Mouse (Mus musculus) heart, embryonic 11.5 days (tissue): ENCODE results near the gene Kat5. TPM values are rescaled to one million over a fixed set of nuclear protein-coding genes. Genes with fewer than 3 reads are reported as not detected.

Source experiments
- ATAC-seq: fragments of 200-750 bp; cut with Nextera tagmentation; replicated peaks from 2 replicates; pipeline ENCODE4 v1.8.0; 2017; ENCODE audit warnings: moderate library complexity; ENCODE audit not compliant: insufficient number of reproducible peaks, low FRiP score, low TSS enrichment
- H3K27ac ChIP-seq: fragments of 300-500 bp; sonication (generic); 2 replicates; pipeline ENCODE4 v1.5.1; 2014; ENCODE audit warnings: mild to moderate bottlenecking, low read depth, low read length
- H3K27me3 ChIP-seq: fragments of 300-500 bp; sonication (generic); 2 replicates; pipeline ENCODE4 v1.6.1; 2014; ENCODE audit warnings: mild to moderate bottlenecking, low read length, mixed read lengths; ENCODE audit not compliant: control insufficient read depth, insufficient read depth
- H3K36me3 ChIP-seq: fragments of 300-500 bp; sonication (generic); 2 replicates; pipeline ENCODE4 v1.6.1; 2014; ENCODE audit warnings: mild to moderate bottlenecking, low read length, moderate library complexity, mixed read lengths; ENCODE audit not compliant: control insufficient read depth, insufficient read depth
- H3K4me1 ChIP-seq: fragments of 300-500 bp; sonication (generic); 2 replicates; pipeline ENCODE4 v1.6.1; 2014; ENCODE audit warnings: low read length; ENCODE audit not compliant: control insufficient read depth, insufficient read depth
- H3K4me2 ChIP-seq: fragments of 300-500 bp; sonication (generic); 2 replicates; pipeline ENCODE4 v1.6.1; 2014; ENCODE audit warnings: mild to moderate bottlenecking, moderate library complexity
- H3K4me3 ChIP-seq: fragments of 300-500 bp; sonication (generic); 2 replicates; pipeline ENCODE4 v1.5.1; 2014; ENCODE audit warnings: low read depth, low read length
- H3K9ac ChIP-seq: fragments of 300-500 bp; sonication (generic); 2 replicates; pipeline ENCODE4 v1.6.1; 2014; ENCODE audit warnings: mild to moderate bottlenecking, low read depth, low read length, moderate library complexity
- H3K9me3 ChIP-seq: fragments of 300-500 bp; sonication (generic); replicated peaks from 2 replicates; pipeline ENCODE4 v1.6.1; 2016; ENCODE audit warnings: low read length; ENCODE audit not compliant: control insufficient read depth
- WGBS: fragments of 180-500 bp; shearing (Covaris S2); extraction: QIAGEN DNeasy Blood & Tissue Kit; methylation state at CpG from one replicate; pipeline ENCODE4 v1.1.7; 2014; ENCODE audit not compliant: insufficient replicate concordance; 5-methylcytosine and 5-hydroxymethylcytosine counted together
- polyA plus RNA-seq: library from polyadenylated mRNA; unstranded; fragments of >200 nt; fragmentation: Nextera tagmentation; extraction: Ambion mirVana; gene quantifications from 2 replicates; pipeline ENCODE4 v1.2.1, GENCODE M21; 2014

Gene Kat5
- polyA plus RNA-seq: 20.9 and 23.4 TPM in 2 replicates

DNA sequence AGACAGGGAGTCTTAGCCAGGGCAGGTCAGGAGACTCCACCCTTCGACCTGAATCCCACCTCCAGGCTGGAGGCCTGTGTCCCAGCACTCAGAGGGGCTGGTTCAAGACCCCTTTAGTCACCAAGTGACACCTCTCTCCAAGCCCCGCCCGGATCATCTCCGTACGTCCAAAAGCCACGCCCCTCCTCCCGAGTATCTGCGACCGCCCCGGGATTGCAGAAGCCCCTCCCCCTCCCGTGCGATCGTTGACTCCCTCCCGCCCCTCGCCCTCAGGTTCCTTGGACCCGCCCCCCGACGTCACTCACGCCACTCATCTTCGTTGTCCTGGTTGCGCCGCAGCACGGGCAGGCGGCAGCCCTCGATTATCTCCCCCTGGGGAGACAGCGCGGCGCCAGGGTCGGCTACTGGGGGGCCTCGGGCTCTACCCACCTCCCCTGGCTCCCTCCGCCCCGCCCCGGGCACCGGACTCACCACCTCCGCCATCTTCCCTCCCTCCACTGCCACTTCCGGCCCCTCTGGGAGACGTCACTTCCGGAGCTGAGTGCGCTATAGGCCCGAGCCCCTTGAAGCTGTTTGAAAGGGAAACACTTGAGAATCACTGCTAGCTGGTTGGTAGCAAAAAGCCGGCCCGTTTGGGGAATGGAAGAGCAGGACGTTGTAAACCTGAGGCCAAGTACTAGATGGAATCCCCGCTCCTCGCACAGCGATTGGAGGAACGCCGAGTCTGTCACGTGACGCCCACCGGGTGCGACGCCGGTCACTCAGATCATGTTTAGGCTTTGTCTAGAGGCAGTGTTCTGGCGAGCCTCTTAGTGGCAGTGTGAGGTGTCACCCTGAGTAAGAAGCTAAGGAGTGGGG, at the start of gene Kat5:
Gene Kat5, minus strand, starts transcription at position 691 of the 858 bp plus-strand sequence.
- Histone ChIP-seq H3K4me1 (peaks cover 11% of the 10 kb centered on the region), H3K36me3 (peaks cover 13% of the 10 kb centered on the region), H3K4me3 (peak within 1 kb of the TSS; percentile 69), H3K4me2 (peak within 1 kb of the TSS; percentile 71), H3K9ac (peak within 1 kb of the TSS; percentile 92), H3K27ac (peak within 1 kb of the TSS; percentile 97), H3K9me3 (no peaks in the 10 kb centered on the region), H3K27me3 (no peaks in the 10 kb centered on the region)
- ATAC-seq: peak; percentile 88
- under 1% methylated on average over 51 of the region's 55 CpGs for WGBS

GRCm38 (mm10) chr19:5654720-5655298, 44.8 kb upstream of the Kat5 start:
- 19% methylated on average over 43 of the region's 43 CpGs for WGBS
- peak overlapping the region; percentile 49 for H3K9ac ChIP-seq
- H3K36me3 ChIP-seq: peaks cover 8% of the 10 kb centered on the region
- no peak for ATAC-seq
- H3K4me1 ChIP-seq: peaks cover 12% of the 10 kb centered on the region
- peak overlapping the region; percentile 83 for H3K4me2 ChIP-seq
- H3K27ac ChIP-seq: no peak overlapping the region
- H3K27me3 ChIP-seq: peaks cover 22% of the 10 kb centered on the region
- peak overlapping the region; percentile 47 for H3K4me3 ChIP-seq
- H3K9me3 ChIP-seq: no peaks in the 10 kb centered on the region

DNA sequence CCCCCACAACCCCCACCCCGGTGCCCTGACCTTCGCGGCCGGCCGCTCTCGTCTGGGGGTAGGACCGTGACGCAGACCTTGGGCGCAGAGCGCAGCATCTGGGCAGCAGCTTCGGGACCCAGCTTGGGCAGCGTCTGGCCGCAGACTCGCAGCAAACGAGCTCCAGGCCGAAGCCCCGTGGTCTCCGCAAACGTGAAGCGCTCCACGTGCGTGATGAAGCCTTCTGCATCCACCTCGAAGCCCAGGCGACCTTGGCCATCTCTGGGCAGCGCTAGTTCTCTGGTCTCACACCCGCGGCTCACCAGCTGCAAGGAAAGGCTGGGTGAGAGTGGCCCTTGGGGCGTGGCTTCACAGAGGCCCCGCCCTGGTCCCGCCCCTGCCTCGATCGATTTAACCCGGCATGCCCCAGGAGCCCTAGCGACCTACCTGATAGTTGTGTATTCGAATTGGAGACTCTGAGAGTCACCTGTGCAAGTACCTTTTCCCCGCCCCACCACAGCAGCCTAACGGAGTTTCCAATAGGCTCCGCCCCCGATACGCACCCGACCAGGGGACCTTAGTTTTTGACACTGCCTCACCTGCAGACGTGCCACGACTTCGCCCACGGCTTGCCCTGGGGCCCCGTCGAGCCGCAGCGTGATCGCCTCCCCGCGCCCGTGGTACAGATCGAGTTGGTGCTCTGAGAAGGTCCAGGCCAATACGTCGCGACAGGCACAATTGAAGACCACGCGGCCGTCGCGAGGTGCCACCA, 44.1 kb upstream of the Kat5 start:
- H3K4me2 ChIP-seq: peak overlapping the region; percentile 83
- H3K27me3 ChIP-seq: peaks cover 22% of the 10 kb centered on the region
- H3K36me3 ChIP-seq: peaks cover 7% of the 10 kb centered on the region
- no peaks in the 10 kb centered on the region for H3K9me3 ChIP-seq
- peak overlapping the region; percentile 47 for H3K4me3 ChIP-seq
- 25% methylated on average over 62 of the region's 62 CpGs for WGBS
- peak overlapping the region; percentile 50 for H3K9ac ChIP-seq
- H3K27ac ChIP-seq: no peak overlapping the region
- H3K4me1 ChIP-seq: peaks cover 18% of the 10 kb centered on the region
- ATAC-seq: peak; percentile 75

DNA sequence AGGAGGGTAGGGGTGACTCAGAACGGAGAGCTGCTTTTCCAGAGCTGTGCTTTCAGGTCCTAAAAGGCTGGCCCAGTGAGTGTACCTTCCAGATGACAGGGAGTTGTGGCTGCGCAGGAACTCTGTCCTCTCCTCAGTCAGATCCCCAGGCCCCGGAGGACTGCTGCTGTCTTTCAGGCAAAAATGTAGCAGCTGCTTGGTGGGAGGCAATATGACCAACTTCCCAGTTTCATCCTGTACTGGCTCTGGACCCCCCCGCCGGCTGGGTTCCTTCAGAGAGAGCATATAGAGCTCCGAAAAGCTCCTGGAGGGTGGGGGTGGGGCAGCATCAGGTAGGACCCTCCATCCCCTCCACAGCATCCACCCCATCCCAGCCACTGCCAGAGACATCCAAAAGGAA, 42.5 kb upstream of the Kat5 start:
- H3K27me3 ChIP-seq: peaks cover 22% of the 10 kb centered on the region
- H3K9ac ChIP-seq: no peak overlapping the region
- no peak for ATAC-seq
- peaks cover 27% of the 10 kb centered on the region for H3K4me1 ChIP-seq
- H3K4me2 ChIP-seq: no peak overlapping the region
- H3K4me3 ChIP-seq: no peak overlapping the region
- H3K9me3 ChIP-seq: no peaks in the 10 kb centered on the region
- peaks cover 5% of the 10 kb centered on the region; the same call in 1 of the 2 replicates for H3K36me3 ChIP-seq
- H3K27ac ChIP-seq: no peak overlapping the region
- 76% methylated on average over 6 of the region's 6 CpGs for WGBS

- Histone ChIP-seq H3K27ac (no peak overlapping the region), H3K36me3 (peaks cover 10% of the 10 kb centered on the region), H3K9me3 (no peaks in the 10 kb centered on the region), H3K4me3 (no peak overlapping the region), H3K9ac (no peak overlapping the region), H3K4me2 (no peak overlapping the region), H3K4me1 (peaks cover 27% of the 10 kb centered on the region), H3K27me3 (peaks cover 20% of the 10 kb centered on the region)
- 48% methylated on average over 13 of the region's 13 CpGs for WGBS
- no peak for ATAC-seq
These were observed 41.7 kb upstream of the Kat5 start for GRCm38 (mm10) chr19:5651502-5652274.

DNA sequence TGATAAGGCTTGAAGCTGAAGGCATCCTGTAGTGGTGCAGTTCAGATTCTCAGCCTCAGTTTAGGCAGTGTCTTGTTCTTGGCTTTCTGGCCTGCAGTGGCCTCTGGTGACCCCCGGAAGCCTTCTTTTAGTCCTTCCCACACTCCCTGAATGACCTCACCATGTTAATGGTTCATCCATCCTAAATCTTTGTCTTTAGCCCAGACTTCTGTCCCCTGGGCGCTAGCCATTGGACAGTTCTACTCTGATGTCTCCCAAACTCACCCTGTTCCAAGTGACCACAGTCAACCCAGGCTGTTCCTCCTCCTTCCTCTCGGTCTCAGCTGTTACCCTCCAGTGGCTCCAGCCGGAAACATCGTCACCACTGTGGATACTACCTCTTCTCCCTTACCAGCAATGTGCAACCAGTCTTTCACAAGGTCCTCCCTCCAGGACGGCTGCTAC, 39.3 kb upstream of the Kat5 start:
- peaks cover 23% of the 10 kb centered on the region for H3K36me3 ChIP-seq
- H3K27me3 ChIP-seq: peaks cover 1% of the 10 kb centered on the region; the same call in 1 of the 2 replicates
- peak overlapping the region; percentile 27 for H3K4me3 ChIP-seq
- no peaks in the 10 kb centered on the region for H3K9me3 ChIP-seq
- H3K4me2 ChIP-seq: peak overlapping the region; percentile 78
- peaks cover 20% of the 10 kb centered on the region for H3K4me1 ChIP-seq
- peak overlapping the region; percentile 67 for H3K9ac ChIP-seq
- WGBS: 61% methylated on average over 6 of the region's 6 CpGs
- no peak for ATAC-seq
- H3K27ac ChIP-seq: peak overlapping the region; percentile 88

DNA sequence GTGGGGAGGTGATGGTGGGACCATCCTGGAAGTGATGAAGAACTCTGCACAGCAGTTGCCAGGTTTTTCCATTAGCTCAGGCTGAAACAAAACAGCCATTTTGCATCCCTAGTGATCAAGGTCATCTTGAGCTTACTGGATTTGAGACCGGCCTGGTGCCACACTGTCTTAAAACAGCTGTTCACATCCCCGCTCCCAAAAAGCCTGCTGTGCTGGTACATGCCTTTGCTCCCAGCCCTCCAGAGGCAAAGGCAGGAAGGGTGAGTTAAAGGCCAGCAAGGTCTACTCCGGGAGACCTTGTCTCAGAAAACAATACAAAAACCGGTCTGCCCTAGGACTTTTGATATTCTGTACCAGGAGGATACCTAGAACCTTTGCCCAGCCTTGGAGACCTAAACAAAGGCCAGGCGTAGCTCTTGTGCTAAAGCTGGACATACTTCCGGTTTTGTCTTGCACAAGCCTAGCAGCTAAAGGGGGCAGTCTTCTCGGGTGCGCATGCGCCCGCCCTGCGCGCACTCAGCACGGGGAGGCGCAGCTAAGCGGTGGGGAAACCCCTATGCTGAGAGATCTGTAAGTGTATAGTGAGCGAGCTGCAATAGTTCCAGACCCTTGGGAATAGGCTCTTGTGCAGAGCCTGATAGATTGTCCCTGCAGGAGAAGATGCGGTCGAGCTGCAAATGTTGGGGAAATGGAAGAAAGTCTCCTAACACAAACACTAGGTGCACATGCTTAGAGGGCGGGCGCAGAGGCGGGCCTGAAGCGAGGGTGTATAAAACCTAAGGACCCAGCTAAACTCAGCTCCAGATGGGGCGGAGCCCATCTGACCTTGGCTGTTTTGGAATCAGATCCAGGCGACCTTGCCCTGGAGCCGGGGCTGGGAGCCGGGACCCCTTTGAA, 38.6 kb upstream of the Kat5 start:
- Histone ChIP-seq H3K27me3 (no peaks in the 10 kb centered on the region), H3K4me3 (peak overlapping the region; percentile 27), H3K36me3 (peaks cover 24% of the 10 kb centered on the region), H3K9me3 (no peaks in the 10 kb centered on the region), H3K4me2 (peak overlapping the region; percentile 78), H3K27ac (peak overlapping the region; percentile 88), H3K4me1 (peaks cover 15% of the 10 kb centered on the region), H3K9ac (peak overlapping the region; percentile 67)
- 10% methylated on average over 26 of the region's 26 CpGs for WGBS
- ATAC-seq: peak; percentile 74
